Mouse (Mus musculus) intestine, postnatal 0 days (tissue): ENCODE data around the gene Fgd2. TPM values are rescaled to one million over a fixed set of nuclear protein-coding genes. Genes with fewer than 3 reads are reported as not detected.

Experiments
- ATAC-seq: fragments of 200-750 bp; cut with Nextera tagmentation; 2 replicates; pipeline ENCODE4 v1.8.0; 2017; ENCODE audit warnings: mild to moderate bottlenecking, moderate TSS enrichment, moderate library complexity
- H3K27ac ChIP-seq: fragments of 300-500 bp; sonication (generic); 2 replicates; pipeline ENCODE4 v1.5.1; 2014; ENCODE audit warnings: mild to moderate bottlenecking, low read depth, low read length, moderate library complexity
- H3K27me3 ChIP-seq: fragments of 300-500 bp; sonication (generic); replicated peaks from 2 replicates; pipeline ENCODE4 v1.6.1; 2014; ENCODE audit warnings: low read length, mixed read lengths; ENCODE audit not compliant: control insufficient read depth, insufficient read depth
- H3K36me3 ChIP-seq: fragments of 300-500 bp; sonication (generic); 2 replicates; pipeline ENCODE4 v1.6.1; 2014; ENCODE audit warnings: mild to moderate bottlenecking, moderate library complexity; ENCODE audit not compliant: control insufficient read depth, insufficient read depth
- H3K4me1 ChIP-seq: fragments of 300-500 bp; sonication (generic); replicated peaks from 2 replicates; pipeline ENCODE4 v1.6.1; 2014; ENCODE audit warnings: antibody characterized with exemption, low read length, mixed read lengths; ENCODE audit not compliant: control insufficient read depth, insufficient read depth
- H3K4me2 ChIP-seq: fragments of 300-500 bp; sonication (generic); replicated peaks from 2 replicates; pipeline ENCODE4 v1.6.1; 2014; ENCODE audit warnings: low read depth, mild to moderate bottlenecking, moderate library complexity
- H3K4me3 ChIP-seq: fragments of 300-500 bp; sonication (generic); 2 replicates; pipeline ENCODE4 v1.5.1; 2014; ENCODE audit warnings: low read depth, low read length
- H3K9ac ChIP-seq: fragments of 300-500 bp; sonication (generic); 2 replicates; pipeline ENCODE4 v1.6.1; 2014; ENCODE audit warnings: mild to moderate bottlenecking, low read depth, low read length
- H3K9me3 ChIP-seq: fragments of 300-500 bp; sonication (generic); 2 replicates; pipeline ENCODE4 v1.6.1; 2016; ENCODE audit warnings: mixed run types; ENCODE audit not compliant: control insufficient read depth
- CTCF ChIP-seq: sonication (generic); IDR thresholded peaks from 2 replicates; pipeline ENCODE4 v1.5.1; 2016; ENCODE audit warnings: low read depth, mild to moderate bottlenecking, control low read depth, antibody characterized with exemption, moderate library complexity
- WGBS: fragments of 180-500 bp; shearing (Covaris S2); extraction: QIAGEN DNeasy Blood & Tissue Kit; methylation state at CpG from one replicate; pipeline ENCODE4 v1.1.7; 2014; 5-methylcytosine and 5-hydroxymethylcytosine counted together
- polyA plus RNA-seq: library from polyadenylated mRNA; unstranded; fragments of >200 nt; fragmentation: Nextera tagmentation; extraction: Ambion mirVana; gene quantifications from 2 replicates; pipeline ENCODE4 v1.2.1, GENCODE M21; 2015

The Fgd2 gene
- polyA plus RNA-seq, 1 experiment from 2014 or later = 4.9 TPM

DNA sequence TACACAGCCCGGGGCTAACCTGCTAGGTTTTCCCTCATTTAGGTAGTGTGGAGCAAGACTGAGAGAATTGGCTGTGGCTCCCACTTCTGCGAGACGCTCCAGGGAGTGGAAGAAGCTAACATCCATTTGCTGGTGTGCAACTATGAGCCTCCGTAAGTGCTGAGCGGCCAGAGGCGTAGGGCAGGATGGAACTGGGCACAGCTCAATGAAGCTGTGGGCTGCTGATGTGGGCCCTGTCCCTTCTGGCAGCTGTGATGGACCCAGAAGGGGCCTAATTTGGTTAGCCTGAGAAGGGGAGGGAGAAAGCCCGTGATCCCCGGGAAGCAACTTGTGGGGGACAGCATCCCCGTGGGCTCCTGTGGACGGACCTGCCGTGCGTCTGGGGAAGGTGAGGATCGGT is 34.9 kb upstream of the Fgd2 start:
- no peak for ATAC-seq
- Histone ChIP-seq H3K4me2 (no peak overlapping the region), H3K9ac (no peak overlapping the region), H3K36me3 (no peaks in the 10 kb centered on the region), H3K27me3 (no peaks in the 10 kb centered on the region; the same call in 1 of the 2 replicates), H3K4me1 (no peaks in the 10 kb centered on the region), H3K27ac (no peak overlapping the region), H3K9me3 (no peaks in the 10 kb centered on the region), H3K4me3 (no peak overlapping the region)
- WGBS = 81% methylated on average over 13 of the region's 13 CpGs
- TF ChIP-seq CTCF = no peak

DNA sequence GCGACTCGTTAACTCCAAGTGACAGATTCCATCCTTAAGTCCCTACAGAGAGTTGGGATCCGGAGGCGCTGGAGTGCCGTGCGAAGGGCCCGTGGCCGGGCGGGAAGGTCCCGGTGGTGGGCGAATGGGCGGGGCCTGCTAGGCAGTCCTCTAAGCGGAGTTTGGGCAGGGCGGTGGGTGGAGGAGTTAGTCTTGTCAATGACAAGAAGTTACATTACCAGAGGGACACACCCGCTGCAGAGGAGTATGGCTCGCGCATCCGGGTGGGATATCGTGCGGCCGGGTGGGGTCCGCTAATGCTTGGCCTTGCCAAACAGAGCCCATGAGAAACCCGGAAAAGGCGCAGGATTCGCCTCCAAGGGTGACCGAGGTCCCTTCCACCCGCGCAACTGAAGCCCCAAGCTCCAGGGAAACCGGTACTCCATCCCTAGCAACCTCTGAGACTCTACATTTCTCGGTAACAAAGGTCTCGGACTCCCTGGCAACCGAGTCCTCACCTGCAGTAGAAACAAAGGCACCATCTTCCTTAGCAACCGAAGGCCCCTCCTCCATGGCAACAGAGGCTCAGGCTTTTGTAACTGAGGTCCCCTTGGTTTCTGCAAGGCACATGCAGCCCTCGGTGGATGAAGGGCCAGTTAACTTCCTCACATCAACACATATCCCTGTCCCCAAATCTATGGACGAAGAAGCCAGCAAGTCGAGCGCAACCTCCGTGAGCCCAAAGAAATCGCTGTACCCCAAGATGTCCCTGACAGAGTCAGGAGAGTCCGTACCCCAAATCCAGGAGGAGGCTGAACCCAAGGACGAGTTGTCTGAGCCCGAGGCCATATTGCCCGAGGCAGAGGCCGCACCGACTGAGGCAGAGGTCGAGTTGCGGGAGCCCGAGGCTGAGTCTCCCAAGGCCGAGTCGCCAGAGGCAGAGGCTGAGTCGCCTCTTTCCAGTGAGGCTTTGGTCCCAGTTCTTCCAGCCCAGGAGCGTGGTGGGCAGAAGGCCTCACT is 33.9 kb upstream of the Fgd2 start:
- 29% methylated on average over 52 of the region's 52 CpGs for WGBS
- H3K4me2 ChIP-seq = peak overlapping the region; percentile 4; the same call in 1 of the 2 replicates
- H3K27ac ChIP-seq = no peak overlapping the region
- no peak for TF ChIP-seq CTCF
- H3K9ac ChIP-seq = no peak overlapping the region
- H3K4me3 ChIP-seq = no peak overlapping the region
- H3K36me3 ChIP-seq = peaks cover 4% of the 10 kb centered on the region; the same call in 1 of the 2 replicates
- H3K4me1 ChIP-seq = no peaks in the 10 kb centered on the region
- ATAC-seq = no peak
- no peaks in the 10 kb centered on the region; the same call in 1 of the 2 replicates for H3K27me3 ChIP-seq
- H3K9me3 ChIP-seq = no peaks in the 10 kb centered on the region

DNA sequence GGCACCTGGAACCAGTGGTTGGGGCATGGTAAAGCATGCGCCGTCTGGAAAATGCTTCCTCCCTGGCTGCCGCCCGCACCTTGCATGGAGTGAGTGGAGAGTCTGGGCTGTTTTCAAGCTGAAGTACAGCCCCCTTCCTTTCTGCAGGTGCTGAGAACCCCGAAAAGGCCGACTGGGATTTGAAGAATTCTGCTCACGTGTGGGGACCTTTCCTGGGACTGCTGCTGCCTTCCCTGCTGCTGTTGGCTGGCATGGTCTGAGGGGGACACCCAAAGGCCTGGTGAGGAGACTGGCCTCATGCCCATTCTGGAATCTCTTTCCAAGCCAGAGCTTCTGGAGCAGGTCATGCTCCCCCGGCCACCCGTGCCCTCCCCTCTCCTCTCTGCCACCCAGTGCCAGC is 33.0 kb upstream of the Fgd2 start:
- Histone ChIP-seq H3K4me1 (no peaks in the 10 kb centered on the region), H3K36me3 (peaks cover 12% of the 10 kb centered on the region), H3K9me3 (no peaks in the 10 kb centered on the region), H3K4me3 (no peak overlapping the region), H3K4me2 (no peak overlapping the region), H3K27ac (no peak overlapping the region), H3K9ac (no peak overlapping the region), H3K27me3 (no peaks in the 10 kb centered on the region; the same call in 1 of the 2 replicates)
- no peak for ATAC-seq
- WGBS = 93% methylated on average over 9 of the region's 9 CpGs
- no peak for TF ChIP-seq CTCF

DNA sequence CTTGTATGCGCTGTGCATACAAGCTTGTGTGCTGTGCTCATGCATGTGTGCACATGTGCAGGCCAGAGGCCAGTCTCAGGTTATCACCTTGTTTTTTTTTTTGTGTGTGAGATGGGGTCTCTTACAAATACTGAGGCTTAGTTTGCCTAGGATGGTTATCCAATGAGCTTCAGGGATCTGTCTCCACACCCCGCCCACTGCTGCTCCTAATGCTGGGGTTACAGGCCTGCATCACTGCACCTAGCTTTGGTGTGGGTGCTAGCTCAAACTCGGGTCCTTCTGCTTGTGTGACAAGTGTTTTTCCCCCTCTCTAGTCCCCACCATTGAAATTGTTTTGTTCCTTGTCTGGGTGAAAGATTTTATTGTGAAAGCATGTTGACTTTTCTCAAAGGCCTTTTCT is 30.5 kb upstream of the Fgd2 start:
- Histone ChIP-seq H3K4me1 (no peaks in the 10 kb centered on the region), H3K36me3 (peaks cover 32% of the 10 kb centered on the region), H3K4me2 (no peak overlapping the region), H3K9ac (no peak overlapping the region), H3K4me3 (no peak overlapping the region), H3K9me3 (no peaks in the 10 kb centered on the region), H3K27me3 (no peaks in the 10 kb centered on the region; the same call in 1 of the 2 replicates), H3K27ac (no peak overlapping the region)
- WGBS = 82% methylated on average over 3 of the region's 3 CpGs
- ATAC-seq = no peak
- TF ChIP-seq CTCF = no peak

DNA sequence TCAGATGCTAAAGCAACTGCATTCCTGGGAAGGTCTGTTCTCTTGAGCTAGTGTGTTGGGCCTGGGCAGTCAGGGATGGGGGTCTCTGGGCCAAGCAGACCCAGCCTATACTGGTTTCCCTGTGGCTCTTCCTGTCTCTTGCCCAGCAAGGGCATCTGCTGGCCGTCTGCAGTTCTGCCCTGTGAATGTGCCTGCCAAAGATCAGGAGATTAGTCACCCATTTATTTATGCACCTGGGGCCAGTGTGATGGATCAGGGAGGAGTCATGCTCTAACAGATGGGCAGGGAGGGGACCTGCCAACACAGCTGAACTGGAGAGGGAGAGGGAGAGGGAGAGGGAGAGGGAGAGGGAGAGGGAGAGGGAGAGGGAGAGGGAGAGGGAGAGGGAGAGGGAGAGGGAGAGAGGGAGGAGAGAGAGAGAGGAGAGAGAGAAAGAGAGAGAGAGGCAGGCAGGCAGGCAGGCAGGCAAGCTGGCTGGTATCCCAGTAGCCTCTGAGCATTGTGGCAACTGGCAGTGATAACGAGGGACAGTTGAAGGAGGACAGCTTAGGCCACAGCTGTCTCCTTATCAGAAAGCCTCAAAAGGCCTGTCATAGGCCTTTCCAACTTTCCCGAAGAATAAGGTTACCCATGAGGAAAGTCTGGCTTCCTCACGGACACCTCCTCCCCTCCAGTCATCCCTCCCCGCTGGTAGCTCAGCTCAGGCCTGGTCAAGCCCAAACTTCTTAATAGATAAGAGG is 29.9 kb upstream of the Fgd2 start:
- 28% methylated on average over 5 of the region's 5 CpGs for WGBS
- H3K27me3 ChIP-seq = no peaks in the 10 kb centered on the region; the same call in 1 of the 2 replicates
- ATAC-seq = 0 out of 2 replicates have a peak, but pooled peaks have one; percentile 28
- no peaks in the 10 kb centered on the region for H3K4me1 ChIP-seq
- H3K27ac ChIP-seq = no peak overlapping the region
- peaks cover 38% of the 10 kb centered on the region for H3K36me3 ChIP-seq
- H3K4me2 ChIP-seq = no peak overlapping the region
- no peaks in the 10 kb centered on the region for H3K9me3 ChIP-seq
- peak; percentile 20 for TF ChIP-seq CTCF
- no peak overlapping the region for H3K9ac ChIP-seq
- no peak overlapping the region for H3K4me3 ChIP-seq

DNA sequence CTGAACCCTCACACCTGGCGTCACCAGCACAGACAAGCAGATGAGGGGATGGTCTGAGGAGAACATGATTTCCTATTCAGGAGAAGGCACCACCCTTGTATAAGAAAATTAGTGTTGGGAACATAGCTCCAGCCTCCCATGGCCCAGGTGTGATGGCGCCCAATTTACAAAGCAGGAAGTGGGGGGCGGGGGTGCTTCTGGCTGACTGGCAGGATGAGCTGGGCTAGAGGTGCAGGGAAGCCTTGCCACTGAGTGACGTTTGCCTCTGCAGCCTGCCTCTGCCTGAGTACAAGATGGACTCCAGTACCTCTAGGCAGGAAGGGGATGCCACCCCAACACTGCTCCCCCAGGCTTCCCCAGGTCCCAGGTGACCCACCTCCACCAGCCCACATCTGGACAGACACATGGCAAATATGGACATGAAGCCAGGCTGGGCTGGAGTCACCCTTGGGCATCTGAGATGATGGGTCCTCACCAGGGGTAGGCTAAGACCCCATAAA is 28.5 kb upstream of the Fgd2 start:
- H3K9ac ChIP-seq = no peak overlapping the region
- H3K36me3 ChIP-seq = peaks cover 52% of the 10 kb centered on the region

More for the DNA sequence above, 28.5 kb upstream of the Fgd2 start:
- Histone ChIP-seq H3K4me1 (no peaks in the 10 kb centered on the region), H3K27ac (no peak overlapping the region), H3K4me3 (no peak overlapping the region), H3K4me2 (no peak overlapping the region), H3K27me3 (no peaks in the 10 kb centered on the region), H3K9me3 (no peaks in the 10 kb centered on the region)
- no peak for ATAC-seq
- no peak for TF ChIP-seq CTCF
- WGBS = 83% methylated on average over 4 of the region's 4 CpGs
